Mouse (Mus musculus): ENCODE results near the gene Itgbl1.
"Not testable (repeated sequence)": the region's sequence is repeated elsewhere in the genome, so short reads cannot be mapped to it uniquely, and the experiment has no call there.

The Itgbl1 gene

DNA sequence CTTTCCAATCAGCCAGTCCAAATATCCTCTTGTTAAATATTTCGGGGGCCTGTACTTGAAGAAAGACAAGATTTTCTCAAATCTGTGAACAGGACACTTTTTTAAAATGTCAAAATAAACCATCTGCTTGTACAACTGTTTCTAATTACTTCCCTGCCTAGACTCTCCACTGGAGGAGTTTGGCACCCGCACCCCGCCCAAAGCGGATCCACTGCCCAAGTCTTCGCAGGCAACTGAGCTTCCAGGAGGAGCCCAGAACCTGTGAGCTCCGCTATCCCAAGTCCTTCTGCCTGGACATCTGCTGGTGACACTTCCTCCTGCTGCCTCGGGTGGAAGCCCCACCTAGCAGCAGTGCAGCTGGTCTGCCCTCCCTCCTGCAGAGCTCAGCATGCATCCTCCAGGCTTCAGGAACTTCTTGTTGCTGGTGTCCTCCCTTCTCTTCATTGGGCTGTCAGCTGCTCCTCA lies at the start of gene Itgbl1:
Gene Itgbl1 (plus strand): TSS at position 51 of the 465 bp plus-strand sequence.
- peak; percentile 44 for DNase-seq

GRCm38 (mm10) chr14:123622969-123623368 lies 36.8 kb upstream of the Itgbl1 start:
- DNase-seq, result peak; percentile 39

DNA sequence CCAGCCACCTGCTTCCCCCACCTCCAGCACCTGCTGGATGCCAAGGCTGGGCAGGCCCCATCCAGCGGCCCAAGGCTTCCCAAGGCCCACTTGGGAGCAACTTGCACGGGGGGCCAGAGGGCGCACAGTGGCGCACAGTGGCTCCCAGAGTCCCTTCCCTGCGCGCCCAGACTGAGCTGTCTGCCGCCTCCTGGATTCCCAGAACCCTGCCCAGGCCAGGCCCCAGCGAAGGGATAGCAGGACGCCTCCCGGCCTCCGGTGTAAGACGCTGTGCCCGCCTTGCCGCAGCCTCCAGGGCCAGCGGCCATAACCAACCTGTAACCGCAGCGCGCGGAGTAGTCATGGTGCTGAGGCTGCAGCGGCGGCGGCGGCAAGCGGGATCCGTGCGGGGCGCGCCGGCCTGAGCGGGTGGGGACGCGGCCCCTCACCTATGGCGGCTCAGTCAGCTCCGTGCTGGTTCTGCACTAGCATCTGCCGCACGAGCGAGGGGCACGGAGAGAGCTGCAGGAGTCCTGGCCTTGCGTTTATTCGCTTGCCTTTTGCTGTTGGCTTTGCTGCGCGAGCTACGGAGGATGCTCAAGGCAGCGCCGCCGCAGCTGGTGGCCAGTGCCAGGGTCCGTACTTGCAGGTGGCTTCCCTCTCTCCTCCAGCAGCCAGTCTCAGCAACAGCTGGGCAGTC lies 33.1 kb upstream of the Itgbl1 start, which contains the start of gene Nalcn:
Gene Nalcn (minus strand): TSS at position 644 of the 679 bp plus-strand sequence.
- DNase-seq, result peak; percentile 72

GRCm38 (mm10) chr14:123627180-123627562 lies 32.6 kb upstream of the Itgbl1 start:
- DNase-seq, result peak; percentile 53

GRCm38 (mm10) chr14:123661091-123661491 lies 1.3 kb downstream of the Itgbl1 start:
- DNase-seq, result peak; percentile 44

- DNase-seq, result no peak
Measured at GRCm38 (mm10) chr14:123662386-123662785, 2.6 kb downstream of the Itgbl1 start.

- DNase-seq, result no peak
Measured at GRCm38 (mm10) chr14:123663206-123663605, 3.4 kb downstream of the Itgbl1 start.

GRCm38 (mm10) chr14:123664451-123664850 lies 4.7 kb downstream of the Itgbl1 start:
- DNase-seq, result no peak

- not testable (repeated sequence) for DNase-seq
Measured at GRCm38 (mm10) chr14:123671076-123671475, 11.3 kb downstream of the Itgbl1 start.

DNA sequence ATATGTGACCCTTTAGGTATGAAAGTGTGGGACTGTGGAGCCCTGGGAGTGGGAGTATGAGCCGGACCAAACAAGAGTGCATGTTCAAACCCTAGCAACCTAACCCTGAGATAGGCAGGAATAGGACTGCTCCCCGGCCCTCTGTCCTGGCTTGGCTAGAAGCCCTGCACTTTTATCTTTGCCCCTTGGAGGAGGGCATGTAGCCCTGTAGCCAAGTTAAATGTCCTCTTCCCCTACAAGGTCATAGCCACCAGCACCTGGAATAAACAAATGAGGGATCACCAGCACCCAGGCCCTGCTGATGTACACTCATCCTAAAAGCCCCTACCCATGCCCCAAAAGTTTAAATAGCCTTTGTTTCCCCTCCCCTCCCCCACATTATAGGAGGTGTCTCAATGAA lies 18.3 kb downstream of the Itgbl1 start:
- no peak for DNase-seq

- no peak for DNase-seq
Measured at GRCm38 (mm10) chr14:123714751-123715150, 55.0 kb downstream of the Itgbl1 start.

DNA sequence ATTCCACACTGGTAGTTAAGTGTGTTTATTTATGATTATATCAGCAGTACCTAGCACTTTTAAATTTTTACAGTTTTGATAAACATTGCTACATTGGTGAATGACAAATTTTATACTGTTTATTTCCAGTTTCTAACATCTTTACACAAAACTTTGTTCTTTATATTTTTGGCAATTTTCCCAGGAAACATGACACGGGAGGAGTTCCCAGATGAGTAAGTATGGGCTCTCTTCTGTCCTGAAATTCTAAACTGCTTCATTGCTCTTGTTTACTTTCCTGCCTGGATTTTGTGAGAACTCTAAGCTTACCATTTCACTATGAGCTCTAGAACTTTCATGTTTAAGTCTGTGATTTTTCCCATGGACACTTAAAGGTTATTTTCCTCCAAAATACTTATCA lies 82.3 kb downstream of the Itgbl1 start:
- DNase-seq, result no peak

DNA sequence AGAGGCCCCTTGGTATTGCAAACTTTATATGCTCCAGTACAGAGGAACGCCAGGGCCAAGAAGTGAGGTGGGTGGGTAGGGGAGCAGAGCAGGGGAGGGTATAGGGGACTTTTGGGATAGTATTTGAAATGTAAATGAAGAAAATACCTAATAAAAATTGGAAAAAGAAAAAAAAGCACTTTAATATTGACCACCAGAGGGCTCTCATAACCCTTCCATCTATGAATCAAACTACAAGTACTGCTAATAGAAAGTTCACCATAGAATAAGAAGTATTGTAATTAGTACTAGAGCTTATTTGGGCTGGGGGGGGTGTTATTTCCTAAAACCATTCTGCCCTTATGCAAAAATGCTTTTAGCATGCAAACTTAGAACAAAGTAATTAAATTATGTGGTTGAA lies 91.2 kb downstream of the Itgbl1 start:
- peak; percentile 25 for DNase-seq

DNA sequence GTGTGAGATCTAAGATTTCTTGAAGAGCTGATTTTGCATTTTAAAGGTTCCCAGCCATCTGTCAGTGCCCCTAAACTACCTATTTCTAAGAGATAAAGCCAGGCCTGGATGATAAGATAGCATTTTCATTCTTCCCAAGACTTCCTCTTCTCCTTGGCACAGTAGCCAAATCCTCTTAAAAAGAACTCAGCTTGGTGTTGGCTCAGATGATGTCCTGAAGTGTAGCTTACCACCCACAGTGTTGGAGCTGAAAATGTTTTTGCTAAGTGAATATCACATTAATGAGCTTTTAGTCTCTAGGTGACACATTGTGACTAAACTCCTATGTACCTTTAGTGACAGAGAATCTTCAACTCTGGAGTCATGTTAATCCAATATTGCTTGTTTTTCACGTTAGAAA lies 99.8 kb downstream of the Itgbl1 start:
- DNase-seq, result no peak

GRCm38 (mm10) chr14:123760079-123760478 lies 100.3 kb downstream of the Itgbl1 start:
- DNase-seq, result peak; percentile 42

- no peak for DNase-seq
Measured at GRCm38 (mm10) chr14:123801744-123802143, 142.0 kb downstream of the Itgbl1 start.

- peak; percentile 38 for DNase-seq
Measured at GRCm38 (mm10) chr14:123837662-123838061, 177.9 kb downstream of the Itgbl1 start.

DNA sequence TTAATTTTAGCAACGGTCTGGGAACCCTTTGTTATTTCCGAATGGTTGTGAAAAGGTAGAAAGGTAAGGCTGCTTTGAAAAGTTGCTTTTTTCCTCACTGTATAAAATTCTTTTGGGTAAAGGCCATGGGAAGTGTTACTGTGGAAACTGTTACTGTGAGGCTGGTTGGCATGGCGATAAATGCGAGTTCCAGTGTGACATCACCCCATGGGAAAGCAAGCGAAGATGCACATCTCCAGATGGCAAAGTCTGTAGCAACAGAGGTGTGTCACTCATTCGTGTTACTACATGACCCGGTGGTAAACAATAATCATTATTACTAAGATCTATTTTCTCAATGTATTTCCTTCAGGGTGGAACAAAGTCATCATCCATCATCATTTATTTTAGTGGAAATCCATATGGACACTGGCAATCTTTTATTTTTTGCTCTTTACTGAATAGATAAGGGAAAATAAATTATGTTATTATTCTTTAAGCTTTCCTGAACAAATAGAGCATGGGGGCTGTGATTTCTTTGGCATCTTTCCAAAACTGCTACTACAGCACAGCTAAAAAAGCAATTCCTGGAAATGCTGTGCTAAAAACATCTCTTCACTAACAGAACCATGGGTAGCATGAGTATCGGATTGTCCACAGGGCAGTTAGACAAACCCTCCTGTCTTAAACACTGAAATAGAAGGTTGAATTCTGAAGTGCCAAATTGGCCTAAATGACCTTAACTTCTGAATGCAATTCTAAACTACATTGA lies 184.1 kb downstream of the Itgbl1 start:
- no peak for DNase-seq

GRCm38 (mm10) chr14:123864531-123864930 lies 204.8 kb downstream of the Itgbl1 start:
- DNase-seq, result no peak

GRCm38 (mm10) chr14:123865779-123866726 lies 206.3 kb downstream of the Itgbl1 start:
- DNase-seq, result no peak

DNA sequence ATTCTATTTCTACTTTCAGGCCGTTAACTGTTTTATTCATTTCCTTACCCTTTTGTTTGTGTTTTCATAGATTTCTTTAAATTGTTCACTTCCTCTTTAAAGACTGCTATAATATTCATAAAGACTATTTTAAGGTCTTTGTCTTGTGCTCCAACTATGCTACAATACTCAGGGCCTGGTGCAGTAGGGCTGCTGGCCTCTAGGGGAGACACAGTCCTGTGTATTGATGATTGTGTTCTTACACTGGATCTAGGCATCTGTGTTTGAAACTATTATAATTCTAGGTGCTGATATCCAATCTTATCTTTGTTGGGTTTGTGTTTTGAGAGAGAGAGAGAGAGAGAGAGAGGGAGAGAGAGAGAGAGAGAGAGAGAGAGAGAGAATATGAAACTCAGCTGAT lies 268.1 kb downstream of the Itgbl1 start:
- peak; percentile 1 for DNase-seq

GRCm38 (mm10) chr14:123966531-123966930 lies 306.8 kb downstream of the Itgbl1 start:
- peak; percentile 75 for DNase-seq

- DNase-seq, result peak; percentile 36
Measured at GRCm38 (mm10) chr14:123967996-123968395, 308.2 kb downstream of the Itgbl1 start.

Measured in cerebellum, adult 9-10 months (tissue).